In the genomic region with DNA sequence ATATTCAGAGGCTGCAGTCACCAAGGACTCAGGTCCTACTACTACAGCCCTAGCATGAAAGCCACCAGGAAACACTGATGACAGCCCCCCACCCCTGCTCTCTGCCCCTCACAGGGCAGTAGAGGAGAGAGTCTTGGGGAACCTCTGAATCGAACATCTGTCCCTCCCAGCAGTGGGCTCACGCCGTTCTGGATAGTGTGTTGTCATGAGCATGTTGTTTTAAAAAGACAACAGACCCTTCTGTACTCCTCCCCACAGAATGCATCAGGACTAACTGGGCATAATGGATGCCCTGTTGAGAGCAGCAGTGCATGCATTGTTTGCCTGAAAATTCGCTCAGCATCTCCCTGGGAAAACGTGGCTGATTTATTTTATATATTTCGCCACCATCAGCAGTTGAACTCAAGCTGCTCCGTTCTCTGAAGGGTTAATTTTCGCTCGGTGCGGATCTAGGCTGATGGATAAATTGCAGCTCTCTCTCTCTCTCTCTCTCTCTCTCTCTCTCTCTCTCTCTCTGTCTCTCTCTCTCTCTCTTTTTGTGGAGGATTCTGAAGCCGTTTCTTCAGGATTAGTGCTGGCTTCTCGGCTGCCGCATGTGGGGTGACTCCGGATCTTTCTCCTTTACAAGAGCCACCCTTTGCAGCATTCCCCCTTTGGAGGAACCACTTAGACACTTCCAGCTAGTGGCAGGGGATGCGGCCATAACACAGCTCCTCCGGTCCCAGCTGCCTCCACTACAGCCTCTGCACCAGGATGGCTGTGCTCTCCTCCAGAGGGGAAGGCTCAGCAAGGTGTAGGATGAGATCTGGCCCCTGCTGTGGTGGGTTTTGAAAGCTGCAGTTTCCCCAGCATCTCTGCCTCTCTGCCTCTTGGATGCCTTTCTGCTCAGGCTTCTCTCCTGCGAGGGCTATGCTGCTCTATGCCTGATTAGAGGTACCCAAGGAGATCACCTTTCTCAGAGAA, we compare ENCODE assay signal across 9 mouse cellular contexts.
DNase-seq lines count a peak whose midpoint lies in the region; ATAC-seq lines count a peak whose summit lies in the region.
"Had no signal": no experiment of that assay in that cellular context is flagged by ENCODE, and none has a peak within 500 bp of the region (broad histone marks: within the 10 kb centered on the region; RNA-seq: fewer than 3 reads in every experiment).

No protein-coding gene starts in this region.

- peak overlapping the region; percentile 34; the same call in 1 of the 2 replicates for H3K9ac ChIP-seq in heart, embryonic 12.5 days
- peak overlapping the region; percentile 63 for H3K9ac ChIP-seq in forebrain, embryonic 15.5 days (replicated peaks)
- H3K9ac ChIP-seq in midbrain, embryonic 12.5 days (replicated peaks): peak overlapping the region; percentile 62

- H3K4me1 ChIP-seq in heart, embryonic 12.5 days (replicated peaks): peaks cover 38% of the 10 kb centered on the region
- peaks cover 48% of the 10 kb centered on the region for H3K4me1 ChIP-seq in forebrain, embryonic 15.5 days
- peaks cover 45% of the 10 kb centered on the region for H3K4me1 ChIP-seq in midbrain, embryonic 12.5 days

- intact Hi-C loops in heart, postnatal 14 days (cut with DNase I): no loop called here

- H3K4me3 ChIP-seq in heart, embryonic 12.5 days: peak overlapping the region; percentile 26
- peak overlapping the region; percentile 48 for H3K4me3 ChIP-seq in forebrain, embryonic 15.5 days
- peak overlapping the region; percentile 42 for H3K4me3 ChIP-seq in midbrain, embryonic 12.5 days

- ATAC-seq in heart, embryonic 12.5 days (ENCODE audit: insufficient number of reproducible peaks, low FRiP score): no peak
- peak; percentile 82 for ATAC-seq in forebrain, embryonic 15.5 days (replicated peaks)
- peak; percentile 61 for ATAC-seq in midbrain, embryonic 12.5 days (ENCODE audit: low FRiP score, low read depth)

- H3K36me3 ChIP-seq in heart, embryonic 12.5 days: no peaks in the 10 kb centered on the region
- H3K36me3 ChIP-seq in forebrain, embryonic 15.5 days: no peaks in the 10 kb centered on the region
- no peaks in the 10 kb centered on the region for H3K36me3 ChIP-seq in midbrain, embryonic 12.5 days

- WGBS in heart, embryonic 12.5 days: 18% methylated on average over 17 of the region's 17 CpGs
- WGBS in forebrain, embryonic 15.5 days: under 1% methylated on average over 17 of the region's 17 CpGs
- 3% methylated on average over 17 of the region's 17 CpGs for WGBS in midbrain, embryonic 12.5 days

- no peak for DNase-seq in heart, postnatal 14 days
- DNase-seq in cerebellum, adult 18-20 months: peak; percentile 61 to 76
- DNase-seq in thymus, postnatal 4 days: no peak
- DNase-seq in adrenal gland, postnatal 25 days: no peak
- DNase-seq in gastrocnemius, postnatal 25 days: no peak

- no peaks in the 10 kb centered on the region for H3K9me3 ChIP-seq in heart, embryonic 12.5 days (replicated peaks)
- no peaks in the 10 kb centered on the region for H3K9me3 ChIP-seq in forebrain, embryonic 15.5 days
- H3K9me3 ChIP-seq in midbrain, embryonic 12.5 days: no peaks in the 10 kb centered on the region

- peak overlapping the region; percentile 62 for H3K4me2 ChIP-seq in heart, embryonic 12.5 days
- H3K4me2 ChIP-seq in forebrain, embryonic 15.5 days (replicated peaks): peak overlapping the region; percentile 54
- peak overlapping the region; percentile 64 for H3K4me2 ChIP-seq in midbrain, embryonic 12.5 days (replicated peaks)

- no peaks in the 10 kb centered on the region for H3K27me3 ChIP-seq in heart, embryonic 12.5 days (replicated peaks)
- no peaks in the 10 kb centered on the region for H3K27me3 ChIP-seq in forebrain, embryonic 15.5 days
- no peaks in the 10 kb centered on the region for H3K27me3 ChIP-seq in midbrain, embryonic 12.5 days
- H3K27me3 ChIP-seq: CH12.LX had no signal

- no peak overlapping the region for H3K27ac ChIP-seq in heart, embryonic 12.5 days (ENCODE audit: poor library complexity, severe bottlenecking)
- H3K27ac ChIP-seq in forebrain, embryonic 15.5 days (replicated peaks): peak overlapping the region; percentile 90
- peak overlapping the region; percentile 80 for H3K27ac ChIP-seq in midbrain, embryonic 12.5 days (replicated peaks)

Comparison
In these comparisons a context has a peak if more than half of its experiments do, and no peak if none do; other contexts are left out.
1. DNase-seq: peak in cerebellum, adult 18-20 months (2 of 2); none in heart, postnatal 14 days (0 of 2), thymus, postnatal 4 days (single experiment), adrenal gland, postnatal 25 days (single experiment) and gastrocnemius, postnatal 25 days (single experiment).
2. Peak in every context shown above with its lines, with median percentiles within 50 percentile points of each other: H3K4me2 ChIP-seq, H3K4me3 ChIP-seq and H3K9ac ChIP-seq.